Mouse (Mus musculus) heart, postnatal 0 days (tissue): ENCODE data around the gene Zbtb45. TPM values are rescaled to one million over a fixed set of nuclear protein-coding genes. Genes with fewer than 3 reads are reported as not detected.
A peak's percentile ranks its signal among the peaks of the same experiment; 100 is the strongest.

Experiments
- ATAC-seq: fragments of 200-750 bp; cut with Nextera tagmentation; 2 replicates; pipeline ENCODE4 v1.8.0; 2017; ENCODE audit warnings: low read depth, moderate number of reproducible peaks, moderate library complexity; ENCODE audit not compliant: insufficient read depth
- DNase-seq: peaks from one replicate; pipeline ENCODE4 v3.0.0-alpha.2; 2016; ENCODE audit warnings: low spot score
- H3K27ac ChIP-seq: fragments of 300-500 bp; sonication (generic); 2 replicates; pipeline ENCODE4 v1.5.1; 2014; ENCODE audit warnings: low read depth, mild to moderate bottlenecking
- H3K27me3 ChIP-seq: fragments of 300-500 bp; sonication (generic); 2 replicates; pipeline ENCODE4 v1.6.1; 2014; ENCODE audit warnings: low read length, mixed read lengths; ENCODE audit not compliant: control insufficient read depth, insufficient read depth
- H3K36me3 ChIP-seq: fragments of 300-500 bp; sonication (generic); replicated peaks from 2 replicates; pipeline ENCODE4 v1.6.1; 2014; ENCODE audit warnings: low read length, mixed read lengths; ENCODE audit not compliant: control insufficient read depth, insufficient read depth
- H3K4me1 ChIP-seq: fragments of 300-500 bp; sonication (generic); 2 replicates; pipeline ENCODE4 v1.6.1; 2014; ENCODE audit warnings: antibody characterized with exemption; ENCODE audit not compliant: control insufficient read depth, insufficient read depth
- H3K4me2 ChIP-seq: fragments of 300-500 bp; sonication (generic); 2 replicates; pipeline ENCODE4 v1.6.1; 2014; ENCODE audit warnings: low read depth, mild to moderate bottlenecking, low read length, moderate library complexity
- H3K4me3 ChIP-seq: fragments of 300-500 bp; sonication (generic); 2 replicates; pipeline ENCODE4 v1.5.1; 2014; ENCODE audit warnings: low read depth, low read length
- H3K9ac ChIP-seq: fragments of 300-500 bp; sonication (generic); replicated peaks from 2 replicates; pipeline ENCODE4 v1.6.1; 2014; ENCODE audit warnings: low read depth, low read length, mixed read lengths
- H3K9me3 ChIP-seq: fragments of 300-500 bp; sonication (generic); replicated peaks from 2 replicates; pipeline ENCODE4 v1.6.1; 2016; ENCODE audit warnings: low read length; ENCODE audit not compliant: control insufficient read depth
- CTCF ChIP-seq: IDR thresholded peaks from 2 replicates; pipeline ENCODE4 v1.5.1; 2016; ENCODE audit warnings: antibody characterized with exemption, control low read depth, low read depth
- EP300 ChIP-seq: IDR thresholded peaks from 2 replicates; pipeline ENCODE4 v1.6.1; 2016; ENCODE audit warnings: antibody characterized with exemption, low read depth
- WGBS: fragments of 180-500 bp; shearing (Covaris S2); extraction: QIAGEN DNeasy Blood & Tissue Kit; methylation state at CpG from one replicate; pipeline ENCODE4 v1.1.7; 2014; 5-methylcytosine and 5-hydroxymethylcytosine counted together
- polyA plus RNA-seq: library from polyadenylated mRNA; unstranded; fragments of >200 nt; fragmentation: Nextera tagmentation; extraction: Ambion mirVana; gene quantifications from 2 replicates; pipeline ENCODE4 v1.2.1, GENCODE M21; 2015
- total RNA-seq: library from RNA; depleted of rRNA; stranded (reverse); fragments of >200 nt; gene quantifications from 2 replicates; pipeline ENCODE4 v1.2.3, GENCODE M21; 2014; ENCODE audit warnings: low replicate concordance

Zbtb45 gene
- total and polyA plus RNA-seq, 2 experiments from 2014 or later = 9.5 to 29.2 TPM

DNA sequence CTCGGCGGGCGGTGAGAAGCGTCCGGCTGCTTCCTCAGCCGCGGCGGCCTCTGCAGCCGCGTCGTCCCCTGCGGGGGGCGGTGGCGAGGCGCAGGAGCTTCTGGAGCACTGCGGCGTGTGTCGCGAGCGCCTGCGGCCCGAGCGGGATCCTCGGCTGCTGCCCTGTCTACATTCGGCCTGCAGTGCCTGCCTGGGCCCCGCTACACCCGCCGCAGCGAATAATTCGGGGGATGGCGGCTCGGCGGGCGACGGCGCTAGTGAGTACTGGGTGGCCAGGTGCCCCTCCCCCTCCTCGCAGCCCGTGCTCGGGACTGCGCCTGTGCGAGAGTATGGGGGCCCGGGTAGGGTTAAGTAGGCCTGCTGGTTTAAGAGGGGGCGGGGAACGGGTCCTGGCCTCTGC, 15.0 kb upstream of the Zbtb45 start:
- DNase-seq = peak; percentile 61
- 0% methylated on average over 44 of the region's 44 CpGs for WGBS
- TF ChIP-seq CTCF (peak; percentile 16; the same call in 1 of the 2 replicates), EP300 (no peak)
- peak overlapping the region; percentile 93 for H3K4me2 ChIP-seq
- H3K9me3 ChIP-seq = no peaks in the 10 kb centered on the region
- H3K36me3 ChIP-seq = peaks cover 45% of the 10 kb centered on the region
- H3K27me3 ChIP-seq = no peaks in the 10 kb centered on the region
- peak overlapping the region; percentile 83 for H3K4me3 ChIP-seq
- peak overlapping the region; percentile 98 for H3K27ac ChIP-seq
- H3K4me1 ChIP-seq = peaks cover 15% of the 10 kb centered on the region
- peak; percentile 68 for ATAC-seq
- H3K9ac ChIP-seq = peak overlapping the region; percentile 80

- DNase-seq = peak; percentile 90
- Histone ChIP-seq H3K9me3 (no peaks in the 10 kb centered on the region), H3K4me3 (peak overlapping the region; percentile 83), H3K27me3 (no peaks in the 10 kb centered on the region), H3K9ac (peak overlapping the region; percentile 80), H3K36me3 (peaks cover 38% of the 10 kb centered on the region), H3K27ac (peak overlapping the region; percentile 98), H3K4me2 (peak overlapping the region; percentile 93), H3K4me1 (peaks cover 15% of the 10 kb centered on the region)
- peak; percentile 83 for ATAC-seq
- TF ChIP-seq EP300 (0 out of 2 replicates have a peak, but pooled peaks have one; percentile 20), CTCF (no peak; the same call in 1 of the 2 replicates)
- under 1% methylated on average over 91 of the region's 95 CpGs for WGBS
Observed at GRCm38 (mm10) chr7:13023928-13024731, 14.3 kb upstream of the Zbtb45 start.

GRCm38 (mm10) chr7:13022773-13023535, 13.1 kb upstream of the Zbtb45 start:
- WGBS = 6% methylated on average over 31 of the region's 31 CpGs
- no peaks in the 10 kb centered on the region for H3K27me3 ChIP-seq
- TF ChIP-seq CTCF (no peak), EP300 (no peak)

GRCm38 (mm10) chr7:13015217-13015616, 5.4 kb upstream of the Zbtb45 start:
- no peak overlapping the region for H3K9ac ChIP-seq
- H3K4me1 ChIP-seq = peaks cover 6% of the 10 kb centered on the region
- ATAC-seq (no peak), DNase-seq (no peak)
- no peaks in the 10 kb centered on the region for H3K27me3 ChIP-seq
- H3K9me3 ChIP-seq = no peaks in the 10 kb centered on the region
- TF ChIP-seq EP300 (no peak), CTCF (no peak)
- no peak overlapping the region for H3K4me2 ChIP-seq
- H3K36me3 ChIP-seq = no peaks in the 10 kb centered on the region
- H3K27ac ChIP-seq = no peak overlapping the region
- 77% methylated on average over 1 of the region's 1 CpGs for WGBS
- H3K4me3 ChIP-seq = no peak overlapping the region

More at GRCm38 (mm10) chr7:13022773-13023535, 13.1 kb upstream of the Zbtb45 start:
- no peaks in the 10 kb centered on the region for H3K9me3 ChIP-seq
- DNase-seq = peak; percentile 67
- peaks cover 26% of the 10 kb centered on the region for H3K36me3 ChIP-seq
- peak overlapping the region; percentile 80 for H3K9ac ChIP-seq
- H3K27ac ChIP-seq = peak overlapping the region; percentile 98
- peak overlapping the region; percentile 83 for H3K4me3 ChIP-seq
- H3K4me2 ChIP-seq = peak overlapping the region; percentile 93
- ATAC-seq = peak; percentile 21
- H3K4me1 ChIP-seq = peaks cover 15% of the 10 kb centered on the region

DNA sequence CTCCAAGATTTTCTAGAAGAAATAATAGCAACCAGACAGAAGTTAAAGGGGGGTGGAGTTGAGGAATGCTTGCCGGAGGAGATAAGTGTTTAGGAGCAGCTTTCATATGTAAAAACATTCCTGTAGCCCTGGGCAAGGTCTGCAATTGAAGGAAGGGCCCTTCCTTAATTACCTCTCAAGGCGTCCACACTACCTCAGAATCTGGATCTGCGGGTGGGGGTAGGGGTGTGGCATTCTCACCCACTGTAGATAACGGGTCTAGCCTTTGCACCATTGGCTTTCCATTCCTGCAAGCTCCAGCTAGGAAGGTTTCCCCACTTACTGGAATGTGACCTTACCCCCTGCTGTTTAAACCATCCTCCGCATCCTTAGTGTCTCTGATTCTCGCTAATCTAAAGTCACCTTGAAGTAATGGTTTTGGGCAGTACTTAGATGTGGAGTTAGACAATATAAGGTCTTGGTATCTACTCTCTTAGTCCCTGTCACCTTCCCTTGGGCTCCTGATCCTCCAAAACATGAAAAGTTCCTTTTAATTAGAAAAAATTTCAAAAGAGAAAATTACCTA, 4.5 kb upstream of the Zbtb45 start:
- Histone ChIP-seq H3K36me3 (no peaks in the 10 kb centered on the region), H3K4me2 (no peak overlapping the region), H3K9ac (no peak overlapping the region), H3K27ac (no peak overlapping the region), H3K9me3 (no peaks in the 10 kb centered on the region), H3K4me1 (peaks cover 6% of the 10 kb centered on the region), H3K27me3 (no peaks in the 10 kb centered on the region), H3K4me3 (no peak overlapping the region)
- ATAC-seq = no peak
- 36% methylated on average over 6 of the region's 6 CpGs for WGBS
- no peak for DNase-seq
- TF ChIP-seq EP300 = no peak
- TF ChIP-seq CTCF = no peak
